Comparison of ENCODE assay signal across 22 mouse cellular contexts in genomic region chr10:56204348-56204747, GRCm38 (mm10).
"Had no signal": no experiment of that assay in that cellular context is flagged by ENCODE, and none has a peak within 500 bp of the region (broad histone marks: within the 10 kb centered on the region; RNA-seq: fewer than 3 reads in every experiment).

No protein-coding gene starts in this region.

- H3K9ac ChIP-seq: intestine, embryonic 15.5 days; kidney, embryonic 15.5 days; liver, embryonic 13.5 days; midbrain, embryonic 13.5 days; neural tube, embryonic 13.5 days had no signal

- H3K36me3 ChIP-seq: intestine, embryonic 15.5 days; kidney, embryonic 15.5 days; liver, embryonic 13.5 days; midbrain, embryonic 10.5 days; midbrain, embryonic 13.5 days; neural tube, embryonic 13.5 days had no signal

- H3K27ac ChIP-seq: intestine, embryonic 15.5 days; kidney, embryonic 15.5 days; left cerebral cortex, adult 2 months; liver, embryonic 13.5 days; macrophage; midbrain, embryonic 10.5 days; midbrain, embryonic 13.5 days; neural tube, embryonic 13.5 days; stomach, postnatal 0 days had no signal

- H3K27me3 ChIP-seq: intestine, embryonic 15.5 days; kidney, embryonic 15.5 days; liver, embryonic 13.5 days; megakaryocyte, embryonic 14.5 days; midbrain, embryonic 13.5 days; neural tube, embryonic 13.5 days had no signal

- H3K4me1 ChIP-seq: intestine, embryonic 15.5 days; kidney, embryonic 15.5 days; liver, embryonic 13.5 days; megakaryocyte, embryonic 14.5 days; midbrain, embryonic 10.5 days; midbrain, embryonic 13.5 days; neural tube, embryonic 13.5 days had no signal

- ATAC-seq: intestine, embryonic 15.5 days; midbrain, embryonic 13.5 days; midbrain, embryonic 16.5 days had no signal

- H3K4me3 ChIP-seq: intestine, embryonic 15.5 days; kidney, embryonic 15.5 days; left cerebral cortex, adult 2 months; liver, embryonic 13.5 days; megakaryocyte, embryonic 14.5 days; midbrain, embryonic 10.5 days; midbrain, embryonic 13.5 days; myocyte; neural tube, embryonic 13.5 days had no signal

- H3K9me3 ChIP-seq: intestine, embryonic 15.5 days; kidney, embryonic 15.5 days; liver, embryonic 13.5 days; midbrain, embryonic 10.5 days; midbrain, embryonic 13.5 days; neural tube, embryonic 13.5 days had no signal

- DNase-seq: kidney, adult 11 months; kidney, adult 8-10 months; kidney, postnatal 14 days; kidney, postnatal 4 days; liver, embryonic 13.5 days; lung, adult 2 months; lung, postnatal 14 days; right cerebral cortex, adult 18-20 months; right cerebral cortex, postnatal 14 days; right cerebral cortex, postnatal 4 days; thymus, postnatal 25 days had no signal

- H3K4me2 ChIP-seq: intestine, embryonic 15.5 days; kidney, embryonic 15.5 days; liver, embryonic 13.5 days; midbrain, embryonic 13.5 days; neural tube, embryonic 13.5 days had no signal
